Mouse (Mus musculus) kidney, adult 8-10 months (tissue): ENCODE data around the gene Mcoln3.
A peak's percentile ranks its signal among the peaks of the same experiment; 100 is the strongest.

Source experiments
- DNase-seq, 2 experiments: peaks; one replicate each; pipeline ENCODE4 v3.0.0; 2022

Gene Mcoln3

GRCm38 (mm10) chr3:146177748-146178582 lies 60.7 kb downstream of the Mcoln3 start:
- DNase-seq, result peak; percentile 56 to 78

GRCm38 (mm10) chr3:146180341-146180740 lies 63.1 kb downstream of the Mcoln3 start:
- DNase-seq, result no peak

- DNase-seq, result peak; percentile 26 to 72
Observed at GRCm38 (mm10) chr3:146180986-146181385, 63.7 kb downstream of the Mcoln3 start.

GRCm38 (mm10) chr3:146184992-146185657 lies 67.9 kb downstream of the Mcoln3 start:
- peak; percentile 46 to 70 for DNase-seq

- no peak for DNase-seq
Observed at GRCm38 (mm10) chr3:146186033-146186432, 68.8 kb downstream of the Mcoln3 start.

GRCm38 (mm10) chr3:146189933-146190332 lies 72.7 kb downstream of the Mcoln3 start:
- DNase-seq, result no peak
